Mouse (Mus musculus) lung, embryonic 14.5 days (tissue): ENCODE measurements at regions not wholly inside any gene's neighbourhood (a gene's known extent, or its start where the extent isn't known, plus 50 kb on each side); places are given as distances from the start of the nearest gene placed in this dataset.

ENCODE experiments used
- ATAC-seq: fragments of 200-750 bp; cut with Nextera tagmentation; 2 replicates; pipeline ENCODE4 v1.8.0; 2017; ENCODE audit warnings: mild to moderate bottlenecking, moderate TSS enrichment, moderate library complexity; ENCODE audit not compliant: insufficient read depth
- DNase-seq: peaks from one replicate; pipeline ENCODE4 v3.0.0-alpha.2; 2015
- H3K27ac ChIP-seq: fragments of 300-500 bp; sonication (generic); 2 replicates; pipeline ENCODE4 v1.5.1; 2014; ENCODE audit warnings: low read depth, mild to moderate bottlenecking, moderate library complexity
- H3K27me3 ChIP-seq: fragments of 300-500 bp; sonication (generic); 2 replicates; pipeline ENCODE4 v1.6.1; 2014; ENCODE audit warnings: low read length, control low read depth; ENCODE audit not compliant: insufficient read depth
- H3K36me3 ChIP-seq: fragments of 300-500 bp; sonication (generic); 2 replicates; pipeline ENCODE4 v1.6.1; 2014; ENCODE audit warnings: control low read depth; ENCODE audit not compliant: insufficient read depth
- H3K4me1 ChIP-seq: fragments of 300-500 bp; sonication (generic); 2 replicates; pipeline ENCODE4 v1.6.1; 2014; ENCODE audit warnings: antibody characterized with exemption, control low read depth; ENCODE audit not compliant: insufficient read depth
- H3K4me2 ChIP-seq: fragments of 300-500 bp; sonication (generic); 2 replicates; pipeline ENCODE4 v1.6.1; 2014; ENCODE audit warnings: mild to moderate bottlenecking
- H3K4me3 ChIP-seq: fragments of 300-500 bp; sonication (generic); 2 replicates; pipeline ENCODE4 v1.5.1; 2014; ENCODE audit warnings: low read depth, low read length
- H3K9ac ChIP-seq: fragments of 300-500 bp; sonication (generic); 2 replicates; pipeline ENCODE4 v1.6.1; 2014
- H3K9me3 ChIP-seq: fragments of 300-500 bp; sonication (generic); 2 replicates; pipeline ENCODE4 v1.6.1; 2016; ENCODE audit warnings: low read depth, low read length, control low read depth
- CTCF ChIP-seq: IDR thresholded peaks from 2 replicates; pipeline ENCODE4 v1.5.1; 2016; ENCODE audit warnings: antibody characterized with exemption, low read depth
- WGBS: fragments of 180-500 bp; shearing (Covaris S2); extraction: QIAGEN DNeasy Blood & Tissue Kit; methylation state at CpG from one replicate; pipeline ENCODE4 v1.1.7; 2014; 5-methylcytosine and 5-hydroxymethylcytosine counted together

GRCm38 (mm10) chr3:144078198-144078935, 126.7 kb downstream of the Lmo4 start:
- Histone ChIP-seq H3K27me3 (no peaks in the 10 kb centered on the region), H3K27ac (no peak overlapping the region), H3K9me3 (no peaks in the 10 kb centered on the region), H3K4me1 (no peaks in the 10 kb centered on the region), H3K4me2 (no peak overlapping the region), H3K36me3 (no peaks in the 10 kb centered on the region), H3K4me3 (no peak overlapping the region), H3K9ac (no peak overlapping the region)
- WGBS: 75% methylated on average over 13 of the region's 13 CpGs
- TF ChIP-seq CTCF: no peak
- ATAC-seq (no peak), DNase-seq (no peak)

- TF ChIP-seq CTCF: no peak
- WGBS: 69% methylated on average over 10 of the region's 10 CpGs
- DNase-seq (no peak), ATAC-seq (no peak)
- no peak overlapping the region for H3K4me3 ChIP-seq
- no peaks in the 10 kb centered on the region for H3K36me3 ChIP-seq
- H3K27me3 ChIP-seq: no peaks in the 10 kb centered on the region
- no peaks in the 10 kb centered on the region for H3K4me1 ChIP-seq
- H3K9me3 ChIP-seq: no peaks in the 10 kb centered on the region
- no peak overlapping the region for H3K9ac ChIP-seq
- H3K4me2 ChIP-seq: no peak overlapping the region
- no peak overlapping the region for H3K27ac ChIP-seq
Observed at GRCm38 (mm10) chr3:144069979-144070540, 135.0 kb downstream of the Lmo4 start.

GRCm38 (mm10) chr3:144067016-144067415, 138.0 kb downstream of the Lmo4 start:
- no peak for ATAC-seq
- no peak for TF ChIP-seq CTCF
- DNase-seq: no peak
- Histone ChIP-seq H3K4me2 (no peak overlapping the region), H3K9ac (no peak overlapping the region), H3K36me3 (no peaks in the 10 kb centered on the region), H3K27me3 (no peaks in the 10 kb centered on the region), H3K4me1 (no peaks in the 10 kb centered on the region), H3K9me3 (no peaks in the 10 kb centered on the region), H3K27ac (no peak overlapping the region), H3K4me3 (no peak overlapping the region)
- 83% methylated on average over 3 of the region's 3 CpGs for WGBS

GRCm38 (mm10) chr3:144058106-144058505, 146.9 kb downstream of the Lmo4 start:
- 44% methylated on average over 4 of the region's 4 CpGs for WGBS
- Histone ChIP-seq H3K36me3 (no peaks in the 10 kb centered on the region), H3K9ac (no peak overlapping the region), H3K4me3 (no peak overlapping the region), H3K9me3 (no peaks in the 10 kb centered on the region), H3K27me3 (no peaks in the 10 kb centered on the region), H3K4me2 (no peak overlapping the region), H3K4me1 (no peaks in the 10 kb centered on the region), H3K27ac (no peak overlapping the region)
- TF ChIP-seq CTCF: no peak
- ATAC-seq (no peak), DNase-seq (peak; percentile 5)

GRCm38 (mm10) chr3:144050341-144050740, 154.7 kb downstream of the Lmo4 start:
- ATAC-seq: no peak
- Histone ChIP-seq H3K27ac (no peak overlapping the region), H3K4me3 (no peak overlapping the region), H3K9me3 (no peaks in the 10 kb centered on the region), H3K4me2 (no peak overlapping the region), H3K36me3 (no peaks in the 10 kb centered on the region), H3K9ac (no peak overlapping the region), H3K27me3 (no peaks in the 10 kb centered on the region), H3K4me1 (no peaks in the 10 kb centered on the region)
- no peak for DNase-seq
- 82% methylated on average over 4 of the region's 4 CpGs for WGBS
- no peak for TF ChIP-seq CTCF

GRCm38 (mm10) chr3:144049270-144049669, 155.8 kb downstream of the Lmo4 start:
- 57% methylated on average over 4 of the region's 4 CpGs for WGBS
- Histone ChIP-seq H3K4me1 (no peaks in the 10 kb centered on the region), H3K4me2 (no peak overlapping the region), H3K27me3 (no peaks in the 10 kb centered on the region), H3K4me3 (no peak overlapping the region), H3K9ac (no peak overlapping the region), H3K9me3 (no peaks in the 10 kb centered on the region), H3K36me3 (no peaks in the 10 kb centered on the region), H3K27ac (no peak overlapping the region)
- no peak for TF ChIP-seq CTCF
- DNase-seq: no peak
- no peak for ATAC-seq

- Histone ChIP-seq H3K9me3 (no peaks in the 10 kb centered on the region), H3K36me3 (no peaks in the 10 kb centered on the region), H3K27me3 (no peaks in the 10 kb centered on the region), H3K9ac (no peak overlapping the region), H3K27ac (no peak overlapping the region), H3K4me3 (no peak overlapping the region), H3K4me1 (no peaks in the 10 kb centered on the region), H3K4me2 (no peak overlapping the region)
- no peak for TF ChIP-seq CTCF
- WGBS: 79% methylated on average over 2 of the region's 2 CpGs
- no peak for DNase-seq
- no peak for ATAC-seq
Observed at GRCm38 (mm10) chr3:144044366-144044765, 160.7 kb downstream of the Lmo4 start.
